Mouse (Mus musculus): ENCODE measurements around the gene Slco3a1.

DNA sequence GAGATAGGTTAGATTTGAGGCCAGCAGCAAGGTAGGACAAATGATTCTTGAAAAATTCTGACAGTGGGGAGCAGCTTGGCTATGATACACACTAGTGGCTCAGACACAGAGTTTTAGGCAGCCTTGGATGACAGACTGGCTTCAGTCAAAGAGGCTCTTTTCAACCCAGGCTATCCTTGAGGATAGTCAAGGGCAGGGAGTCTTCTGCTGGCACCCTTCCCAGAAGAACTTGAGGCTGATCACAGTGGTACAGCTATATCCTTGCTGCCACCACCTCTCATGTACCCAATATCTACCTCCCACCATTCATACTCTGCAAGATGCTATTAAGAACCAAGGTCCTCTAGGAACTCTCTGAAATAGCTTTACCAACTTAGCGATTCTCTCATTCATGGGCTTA lies 35.8 kb downstream of the Slco3a1 start:
- no peak for TF ChIP-seq POLR2A (IDR thresholded peaks at IDR 0.05; ENCODE audit: insufficient read depth, low read length)
- no peak for TF ChIP-seq EP300 (IDR thresholded peaks at IDR 0.05; ENCODE audit: insufficient read depth, low read depth, low read length)
- no peak for TF ChIP-seq CTCF (IDR thresholded peaks at IDR 0.05; ENCODE audit: low read depth, low read length)

Measured in ES-Bruce4 (cell line).